Mouse (Mus musculus): ENCODE data around the gene Arl13b.

- no peak for TF ChIP-seq CTCF (IDR thresholded peaks at IDR 0.05; ENCODE audit: borderline replicate concordance, control insufficient read depth, extremely low read depth, insufficient read depth, low read length, poor library complexity)
- TF ChIP-seq POLR2A (IDR thresholded peaks at IDR 0.05; ENCODE audit: control insufficient read depth, extremely low read depth, insufficient read depth, low read length, poor library complexity) = no peak
These were observed 91.5 kb downstream of the Arl13b start for GRCm38 (mm10) chr16:62755307-62755706.
